Mouse (Mus musculus): Measurements from ENCODE around the gene Cacna1d. TPM values are rescaled to one million over a fixed set of nuclear protein-coding genes. Genes with fewer than 3 reads are reported as not detected.
A peak's percentile ranks its signal among the peaks of the same experiment; 100 is the strongest.

The Cacna1d gene
- total RNA-seq, 2 experiments from 2014 or later = 44.1 to 45.4 TPM

DNA sequence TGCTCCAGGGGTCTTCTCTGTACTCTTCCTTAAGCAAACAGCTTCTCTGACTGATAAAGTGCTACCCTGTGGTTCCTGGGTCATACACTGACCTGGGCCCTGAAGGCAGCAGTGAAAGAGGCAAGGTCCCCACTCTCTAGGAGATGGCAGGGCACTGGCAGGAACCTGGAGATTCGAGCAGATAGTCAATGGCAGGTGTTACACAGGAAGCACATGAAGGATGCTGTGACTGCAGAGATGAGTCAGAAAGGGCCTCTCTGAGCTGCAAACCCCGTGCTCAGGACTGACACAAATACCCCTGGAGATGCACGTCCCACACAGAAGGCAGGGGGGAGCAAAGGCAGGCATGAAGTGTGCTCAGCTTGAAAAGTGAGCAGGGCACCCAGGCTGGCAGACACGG lies 218.3 kb downstream of the Cacna1d start:
- DNase-seq (ENCODE audit: low spot score in 2 of 2) = peak in 1 of 2 experiments; percentile 10

DNA sequence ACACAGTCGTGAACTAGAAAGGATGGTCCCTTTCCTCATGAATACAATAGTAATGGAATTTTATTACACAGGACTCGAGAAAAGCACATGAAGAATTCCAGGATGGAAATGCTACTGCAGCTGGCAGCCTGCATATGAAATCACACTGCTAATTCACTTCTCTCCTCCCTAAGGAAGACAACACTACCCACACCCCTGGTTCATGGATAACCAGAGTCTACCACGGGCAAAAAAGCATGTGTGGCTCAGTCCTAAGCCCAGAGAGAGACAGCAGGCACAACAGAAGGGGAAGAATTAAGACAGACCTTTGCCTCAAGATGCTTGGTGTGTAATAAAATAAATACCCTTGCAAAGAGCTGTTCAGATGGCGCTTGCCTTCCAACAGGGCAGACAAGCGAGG lies 218.7 kb downstream of the Cacna1d start:
- DNase-seq (ENCODE audit: low spot score in 2 of 2) = no peak

GRCm38 (mm10) chr14:30271856-30272255 lies 219.4 kb downstream of the Cacna1d start:
- peak in 1 of 2 experiments; percentile 16 for DNase-seq (ENCODE audit: low spot score in 2 of 2)

GRCm38 (mm10) chr14:30270350-30270749 lies 220.9 kb downstream of the Cacna1d start:
- no peak for DNase-seq (ENCODE audit: low spot score in 2 of 2)

DNA sequence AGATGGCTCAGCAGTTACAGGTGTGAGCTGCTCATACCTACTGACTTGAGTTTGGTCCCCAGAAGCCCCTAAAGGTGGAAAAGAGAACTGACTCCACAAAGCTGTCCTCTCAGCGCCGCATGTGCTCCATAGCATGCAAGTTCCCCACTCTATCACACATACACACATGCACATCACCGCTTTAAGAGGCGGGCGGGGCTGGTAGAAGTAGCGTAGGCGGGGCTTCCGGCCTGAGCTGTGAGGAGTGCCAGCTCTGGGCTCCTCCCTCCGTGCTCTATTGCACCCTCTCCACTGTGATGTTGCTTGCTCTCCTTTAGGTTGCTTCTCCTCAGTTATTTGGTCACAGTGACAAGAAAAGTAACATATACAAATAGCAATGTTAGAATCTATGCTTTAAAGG lies 225.5 kb downstream of the Cacna1d start:
- no peak for DNase-seq (ENCODE audit: low spot score in 2 of 2)

DNA sequence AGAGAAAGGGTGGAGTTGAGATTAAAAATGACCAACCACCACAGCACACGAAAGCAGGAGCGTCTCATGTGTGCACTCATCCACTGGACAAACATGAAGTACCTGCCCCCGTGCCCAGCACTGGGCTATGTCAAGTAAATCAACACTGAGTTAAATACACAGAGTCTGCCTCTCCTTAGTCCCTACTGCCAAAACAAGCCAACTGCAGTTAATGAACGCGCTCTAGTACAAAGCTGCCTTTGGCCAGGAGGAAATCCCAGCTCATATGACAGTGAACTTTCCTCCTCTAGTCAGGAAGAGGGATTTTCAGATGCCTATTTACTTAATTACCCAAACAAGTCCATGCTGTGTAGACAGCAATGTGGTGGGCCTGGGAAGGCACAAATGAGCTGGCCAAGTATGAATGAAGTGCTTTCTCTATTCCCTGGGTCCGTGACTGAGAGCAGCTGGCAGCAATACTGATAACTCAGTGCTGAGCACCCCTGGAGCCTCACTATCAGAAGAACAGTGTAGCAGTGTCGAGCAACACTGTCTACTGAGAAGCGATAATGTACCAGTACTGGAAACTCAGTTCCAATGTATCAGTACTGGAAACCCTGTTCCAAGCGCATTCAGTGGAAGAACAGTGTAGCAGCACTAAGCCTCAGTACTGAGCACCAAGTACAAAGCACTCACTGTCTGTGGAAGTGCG lies 229.5 kb downstream of the Cacna1d start:
- no peak for DNase-seq (ENCODE audit: low spot score in 2 of 2)

- DNase-seq (ENCODE audit: low spot score in 2 of 2) = no peak
These were observed 233.6 kb downstream of the Cacna1d start for GRCm38 (mm10) chr14:30257626-30258025.

- DNase-seq (ENCODE audit: low spot score in 2 of 2) = no peak
These were observed 234.8 kb downstream of the Cacna1d start for GRCm38 (mm10) chr14:30256486-30256885.

GRCm38 (mm10) chr14:30255701-30256400 lies 235.4 kb downstream of the Cacna1d start:
- DNase-seq (ENCODE audit: low spot score in 2 of 2) = no peak

DNA sequence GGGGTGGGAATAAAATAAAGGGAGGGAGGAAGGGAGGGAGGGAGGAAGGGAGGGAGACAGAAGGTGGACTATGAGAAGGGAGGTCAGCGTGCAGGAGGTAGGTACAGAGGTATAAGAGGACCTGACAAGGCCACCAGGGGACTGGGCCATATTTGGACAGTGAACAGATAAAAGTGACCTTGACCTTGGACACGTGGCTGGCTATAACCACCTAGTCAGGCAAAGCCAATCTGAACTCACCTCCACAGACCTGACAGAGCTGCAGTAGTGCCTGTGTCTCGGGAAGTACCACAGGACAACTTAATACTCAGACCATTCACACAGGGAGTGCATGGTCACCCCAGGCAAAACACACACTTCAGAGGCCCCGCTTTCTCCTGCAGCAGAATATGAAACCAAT lies 236.5 kb downstream of the Cacna1d start:
- DNase-seq (ENCODE audit: low spot score in 2 of 2) = no peak

DNA sequence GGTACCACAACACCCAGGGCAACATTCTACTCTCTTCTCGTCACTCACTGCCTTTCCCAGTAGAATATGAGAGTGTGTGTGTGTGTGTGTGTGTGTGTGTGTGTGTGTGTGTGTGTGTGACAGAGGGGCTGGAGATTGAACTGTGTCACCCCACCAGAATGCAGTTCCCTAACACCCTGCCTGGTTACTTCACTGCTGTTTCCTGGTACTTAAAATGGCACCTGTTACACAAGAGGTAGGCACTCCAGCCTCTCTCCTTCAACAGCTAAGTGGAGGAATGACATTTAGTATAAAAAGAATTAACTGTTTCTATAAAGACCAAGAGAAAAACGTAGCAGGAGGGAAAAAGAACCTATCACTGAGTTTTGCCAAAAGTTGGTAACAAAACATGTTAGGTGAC lies 238.4 kb downstream of the Cacna1d start:
- no peak for DNase-seq (ENCODE audit: low spot score in 2 of 2)

- no peak for DNase-seq (ENCODE audit: low spot score in 2 of 2)
These were observed 239.9 kb downstream of the Cacna1d start for GRCm38 (mm10) chr14:30251351-30251750.

DNA sequence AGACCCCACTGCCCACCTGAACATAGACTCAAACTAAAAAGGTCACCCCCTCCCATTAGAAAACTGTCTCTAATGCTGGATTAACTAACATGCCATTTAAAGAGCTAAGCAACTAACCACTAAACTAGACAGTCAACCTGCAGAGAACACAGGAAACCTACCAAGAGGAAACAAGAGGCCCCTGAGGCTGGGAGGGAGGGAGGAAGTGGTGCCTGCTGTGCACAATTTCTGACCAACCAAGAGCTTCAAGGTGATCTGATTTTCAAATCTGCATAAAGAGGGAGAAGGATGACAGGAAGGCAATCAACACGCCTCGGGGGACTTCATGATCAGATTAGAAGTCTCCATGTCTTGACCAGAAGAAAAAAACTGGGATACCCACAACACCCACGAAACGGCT lies 241.7 kb downstream of the Cacna1d start:
- DNase-seq (ENCODE audit: low spot score in 2 of 2) = no peak

- no peak for DNase-seq (ENCODE audit: low spot score in 2 of 2)
These were observed 242.4 kb downstream of the Cacna1d start for GRCm38 (mm10) chr14:30248811-30249210.

- no peak for DNase-seq (ENCODE audit: low spot score in 2 of 2)
These were observed 243.1 kb downstream of the Cacna1d start for GRCm38 (mm10) chr14:30248121-30248520.

DNA sequence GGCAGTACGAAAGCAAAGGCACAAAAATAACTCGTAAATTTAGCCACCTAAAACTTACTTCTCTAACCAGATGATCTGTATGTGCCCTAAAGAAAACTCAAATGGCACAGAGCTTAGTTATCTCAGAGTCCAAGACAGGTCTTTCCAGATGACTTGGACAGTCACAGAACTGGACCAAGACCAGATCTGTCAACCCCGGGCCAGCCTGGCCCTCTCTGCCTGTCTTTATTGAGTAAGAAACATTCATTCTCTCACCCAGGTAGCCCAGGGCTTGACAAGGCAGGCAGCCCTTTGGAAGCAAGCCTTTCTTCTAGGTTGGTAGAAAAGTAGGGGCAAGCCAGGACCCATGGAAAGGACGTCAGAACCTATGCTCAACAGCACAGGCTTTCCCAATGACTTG lies 243.6 kb downstream of the Cacna1d start:
- DNase-seq (ENCODE audit: low spot score in 2 of 2) = no peak

- no peak for DNase-seq (ENCODE audit: low spot score in 2 of 2)
These were observed 246.5 kb downstream of the Cacna1d start for GRCm38 (mm10) chr14:30244776-30245175.

DNA sequence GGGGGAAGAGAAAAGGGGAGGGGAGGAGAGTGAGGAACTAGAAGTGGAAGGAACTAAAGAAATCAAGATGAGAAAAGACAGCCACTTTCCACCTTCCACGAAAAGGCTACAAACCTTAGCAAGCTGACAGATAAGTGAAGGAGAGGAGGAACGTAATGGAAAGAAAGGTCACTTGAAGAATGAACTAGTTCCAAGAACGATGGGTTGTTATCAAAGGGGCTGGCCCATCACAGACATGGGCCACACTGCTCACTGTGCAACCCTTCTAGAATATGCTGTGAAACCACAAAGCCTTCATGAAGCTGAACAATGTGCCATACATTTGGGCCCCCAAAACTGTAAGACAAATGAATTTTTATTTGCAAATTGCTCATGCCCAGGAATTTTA lies 248.4 kb downstream of the Cacna1d start:
- DNase-seq (ENCODE audit: low spot score in 2 of 2) = no peak

DNA sequence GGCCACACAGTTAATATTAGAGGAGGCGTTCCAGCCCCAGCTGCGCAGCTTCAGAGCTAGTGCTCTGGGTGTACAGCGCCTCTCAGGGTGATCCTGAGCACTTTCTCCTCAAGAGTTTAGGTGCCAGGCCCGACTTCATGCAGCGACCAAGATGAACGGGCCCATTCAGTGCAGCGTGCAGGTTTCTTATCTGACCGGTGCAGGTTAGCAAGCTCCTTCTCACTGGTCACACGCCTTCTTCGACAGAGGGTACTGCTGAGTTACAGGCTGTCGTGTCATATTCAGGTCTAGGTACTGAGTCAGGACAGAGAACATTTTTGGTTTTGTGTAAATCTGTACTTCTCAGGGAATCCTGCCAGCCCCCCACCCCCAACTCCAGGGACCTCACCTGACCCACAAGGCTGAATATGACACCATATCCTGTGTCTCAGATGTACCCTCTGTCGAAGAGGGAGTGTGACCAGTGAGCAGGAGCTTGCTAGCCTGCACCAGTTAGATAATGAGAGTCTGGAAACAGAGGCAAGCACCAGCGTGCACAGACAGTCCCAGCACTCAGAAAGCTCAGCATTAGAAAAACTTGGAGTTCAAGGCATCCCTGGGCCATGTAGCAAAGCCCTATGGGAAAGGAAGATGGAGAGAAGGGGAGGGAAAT lies 249.0 kb downstream of the Cacna1d start:
- DNase-seq (ENCODE audit: low spot score in 2 of 2) = no peak

DNA sequence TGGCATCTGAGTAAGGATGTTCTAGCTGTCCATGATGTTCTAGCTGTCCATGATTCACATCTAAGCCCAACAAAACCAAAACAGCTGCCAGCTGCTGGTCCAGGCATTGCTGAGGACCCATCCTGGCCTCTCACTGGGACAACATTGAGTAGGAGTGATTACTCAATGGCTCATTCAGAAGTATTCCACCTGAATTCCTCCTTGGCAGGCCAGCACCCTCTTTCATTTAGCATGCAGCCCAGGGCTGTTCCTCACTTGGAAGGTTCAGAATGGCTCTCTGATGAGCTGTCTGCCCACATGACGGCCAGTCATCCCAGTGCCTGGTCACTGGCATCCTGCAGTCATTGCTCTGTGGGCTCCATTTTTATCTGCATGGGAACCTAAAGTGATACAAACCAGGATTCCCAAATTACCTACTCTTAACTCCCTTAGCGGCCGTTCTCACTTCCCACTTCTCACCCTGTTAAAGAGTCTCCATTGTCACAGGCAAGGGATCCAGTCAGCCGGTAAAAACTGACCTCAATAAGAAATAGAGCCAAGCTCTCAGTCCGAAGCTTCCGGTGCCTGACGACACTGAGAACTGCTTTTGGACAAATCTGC lies 250.2 kb downstream of the Cacna1d start:
- DNase-seq (ENCODE audit: low spot score in 2 of 2) = no peak

- no peak for DNase-seq (ENCODE audit: low spot score in 2 of 2)
These were observed 252.4 kb downstream of the Cacna1d start for GRCm38 (mm10) chr14:30238807-30239206.

DNA sequence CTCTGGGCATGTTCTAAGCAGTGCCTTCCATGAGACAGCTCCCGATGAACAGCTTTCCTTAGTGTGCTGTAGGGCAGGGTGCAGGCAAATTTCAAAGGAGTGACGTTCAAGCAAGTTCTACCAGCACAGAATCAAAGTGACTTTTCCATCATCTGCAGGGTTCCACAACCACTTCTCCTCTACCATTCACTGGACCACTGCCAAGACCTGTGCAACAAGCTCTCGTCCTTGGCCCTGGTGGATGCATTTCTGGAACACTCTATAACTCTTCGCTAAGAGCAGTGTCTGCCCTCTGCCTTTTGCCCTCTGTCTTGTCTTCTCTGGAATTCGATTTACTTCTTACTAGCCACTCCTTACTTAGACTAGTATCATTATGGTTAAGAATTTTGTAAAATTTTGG lies 266.1 kb downstream of the Cacna1d start:
- no peak for DNase-seq (ENCODE audit: low spot score in 2 of 2)
